Mouse (Mus musculus): ENCODE measurements around the gene Ppp1r16b. TPM values are rescaled to one million over a fixed set of nuclear protein-coding genes. Genes with fewer than 3 reads are reported as not detected.

Ppp1r16b gene
- polyA plus RNA-seq, 1 experiment from 2014 or later: 2.2 TPM

DNA sequence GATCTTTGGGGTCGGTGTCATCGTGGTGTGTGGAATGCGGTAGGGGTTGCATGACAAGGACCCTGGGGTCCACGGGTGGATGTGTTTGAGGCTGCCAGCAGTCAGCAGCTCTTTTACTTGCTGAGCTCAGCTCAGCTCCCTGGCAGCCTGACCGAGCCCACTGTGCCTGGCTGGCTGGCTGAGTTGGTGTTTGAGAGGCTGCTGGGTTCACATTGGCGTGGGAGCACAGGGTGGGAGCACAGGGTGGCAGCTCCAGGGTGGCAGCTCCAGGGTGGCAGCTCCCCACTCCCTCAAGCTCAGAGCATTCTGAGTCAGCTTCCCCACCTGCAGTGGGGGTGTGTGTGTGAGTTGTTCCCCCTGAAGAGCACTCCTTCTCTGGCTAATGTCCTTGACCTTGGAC, 34.7 kb downstream of the Ppp1r16b start:
- Histone ChIP-seq H3K4me2 (ENCODE audit: low read depth, low read length) (no peak overlapping the region), H3K36me3 (replicated peaks; ENCODE audit: control insufficient read depth, insufficient read depth, low read depth, low read length) (no peaks in the 10 kb centered on the region), H3K27me3 (ENCODE audit: control insufficient read depth, insufficient read depth, low read length) (no peaks in the 10 kb centered on the region), H3K27ac (replicated peaks; ENCODE audit: low read depth, low read length) (no peak overlapping the region), H3K9me3 (replicated peaks; ENCODE audit: control insufficient read depth, low read length) (no peaks in the 10 kb centered on the region), H3K4me1 (ENCODE audit: control insufficient read depth, insufficient read depth, low read length) (no peaks in the 10 kb centered on the region), H3K4me3 (ENCODE audit: low read depth, low read length) (no peak overlapping the region), H3K9ac (replicated peaks; ENCODE audit: low read length) (no peak overlapping the region)
- ATAC-seq (replicated peaks; ENCODE audit: insufficient number of reproducible peaks, low FRiP score, low TSS enrichment, low read depth) (no peak), DNase-seq (ENCODE audit: low spot score) (no peak)
- WGBS: 86% methylated on average over 6 of the region's 6 CpGs

DNA sequence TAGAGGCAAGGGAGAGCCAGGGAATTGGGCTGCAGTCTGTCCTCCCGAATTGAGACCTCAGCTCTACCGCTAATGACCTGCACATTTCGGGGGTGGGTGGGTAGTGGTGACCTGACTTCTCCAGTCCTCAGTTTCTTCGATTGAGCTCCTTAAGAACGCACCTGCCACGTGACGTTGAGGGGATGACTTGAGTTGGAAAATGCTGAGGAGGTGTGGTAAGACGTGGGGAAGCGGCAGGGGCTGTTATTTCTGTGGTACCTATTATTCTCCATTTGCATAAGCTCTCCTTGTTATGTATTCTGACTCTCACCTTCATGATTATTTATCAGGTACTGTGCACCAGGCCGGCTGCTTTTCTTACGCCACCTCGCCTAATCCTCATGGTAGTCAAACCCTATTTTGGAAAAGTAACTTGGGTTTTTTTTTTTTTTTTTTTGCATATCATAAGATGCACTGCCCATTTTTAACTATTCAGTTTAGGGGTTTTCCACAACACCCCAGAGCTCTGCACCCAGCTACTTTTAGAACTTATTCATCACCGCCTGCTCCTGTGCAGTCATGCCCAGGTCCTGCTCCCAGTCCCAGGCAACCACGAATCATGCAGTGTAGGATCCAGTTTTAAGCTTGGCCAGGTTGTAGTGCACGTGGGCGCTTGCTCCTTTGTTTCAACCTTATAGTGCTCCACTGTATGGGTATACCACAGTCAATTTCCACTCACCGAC, 35.5 kb downstream of the Ppp1r16b start:
- H3K27ac ChIP-seq (replicated peaks; ENCODE audit: low read depth, low read length): no peak overlapping the region
- no peaks in the 10 kb centered on the region for H3K9me3 ChIP-seq (replicated peaks; ENCODE audit: control insufficient read depth, low read length)
- H3K9ac ChIP-seq (replicated peaks; ENCODE audit: low read length): no peak overlapping the region
- no peak overlapping the region for H3K4me3 ChIP-seq (ENCODE audit: low read depth, low read length)
- no peaks in the 10 kb centered on the region for H3K27me3 ChIP-seq (ENCODE audit: control insufficient read depth, insufficient read depth, low read length)
- H3K4me1 ChIP-seq (ENCODE audit: control insufficient read depth, insufficient read depth, low read length): no peaks in the 10 kb centered on the region
- WGBS: 85% methylated on average over 17 of the region's 17 CpGs
- H3K36me3 ChIP-seq (replicated peaks; ENCODE audit: control insufficient read depth, insufficient read depth, low read depth, low read length): no peaks in the 10 kb centered on the region
- DNase-seq (ENCODE audit: low spot score) (no peak), ATAC-seq (replicated peaks; ENCODE audit: insufficient number of reproducible peaks, low FRiP score, low TSS enrichment, low read depth) (no peak)
- no peak overlapping the region for H3K4me2 ChIP-seq (ENCODE audit: low read depth, low read length)

DNA sequence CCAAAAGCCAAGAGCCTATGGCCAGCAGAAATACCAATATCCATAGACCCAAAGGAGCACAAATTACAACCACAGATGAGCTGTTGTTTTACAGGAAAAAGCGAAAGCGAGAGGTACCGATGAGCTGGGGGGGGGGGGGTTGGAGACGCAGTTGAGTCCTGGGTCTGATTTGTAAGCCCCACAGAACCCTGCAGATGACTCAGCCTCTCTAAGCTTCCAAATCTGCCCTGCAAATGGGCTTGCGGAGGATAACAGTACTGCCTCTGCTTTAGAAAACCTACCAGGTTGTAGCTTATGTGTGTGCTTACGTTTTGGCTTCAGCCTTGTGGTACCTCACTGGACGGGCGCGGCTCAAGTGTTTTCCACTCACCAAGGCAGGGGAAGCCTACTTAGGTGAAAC, 36.3 kb downstream of the Ppp1r16b start:
- Histone ChIP-seq H3K27me3 (ENCODE audit: control insufficient read depth, insufficient read depth, low read length) (no peaks in the 10 kb centered on the region), H3K36me3 (replicated peaks; ENCODE audit: control insufficient read depth, insufficient read depth, low read depth, low read length) (no peaks in the 10 kb centered on the region), H3K27ac (replicated peaks; ENCODE audit: low read depth, low read length) (no peak overlapping the region), H3K9ac (replicated peaks; ENCODE audit: low read length) (no peak overlapping the region), H3K4me1 (ENCODE audit: control insufficient read depth, insufficient read depth, low read length) (no peaks in the 10 kb centered on the region), H3K9me3 (replicated peaks; ENCODE audit: control insufficient read depth, low read length) (no peaks in the 10 kb centered on the region), H3K4me2 (ENCODE audit: low read depth, low read length) (no peak overlapping the region), H3K4me3 (ENCODE audit: low read depth, low read length) (no peak overlapping the region)
- ATAC-seq (replicated peaks; ENCODE audit: insufficient number of reproducible peaks, low FRiP score, low TSS enrichment, low read depth): no peak
- WGBS: 97% methylated on average over 9 of the region's 9 CpGs
- no peak for DNase-seq (ENCODE audit: low spot score)

DNA sequence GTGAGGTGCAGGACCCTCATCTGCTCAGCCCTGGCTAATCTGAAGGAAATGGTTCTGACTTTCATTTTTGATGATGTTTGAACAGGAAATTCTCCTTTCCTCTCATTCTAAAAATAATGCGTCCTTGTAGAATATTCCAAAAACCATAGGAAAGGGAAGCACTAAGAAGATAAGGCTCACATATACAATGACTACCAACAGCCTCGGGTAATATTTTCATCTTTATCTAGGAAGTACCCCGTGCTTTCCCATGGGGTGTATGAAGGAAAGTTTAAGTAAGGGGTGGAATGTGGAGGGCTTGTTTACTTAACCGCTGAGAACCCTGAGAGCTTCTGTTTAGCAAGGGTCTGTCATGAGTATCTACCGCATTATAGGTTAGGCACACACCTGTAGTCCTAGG, 37.0 kb downstream of the Ppp1r16b start:
- no peak for DNase-seq (ENCODE audit: low spot score)
- H3K27ac ChIP-seq (replicated peaks; ENCODE audit: low read depth, low read length): no peak overlapping the region
- no peaks in the 10 kb centered on the region for H3K36me3 ChIP-seq (replicated peaks; ENCODE audit: control insufficient read depth, insufficient read depth, low read depth, low read length)
- WGBS: 84% methylated on average over 5 of the region's 5 CpGs
- no peak for ATAC-seq (replicated peaks; ENCODE audit: insufficient number of reproducible peaks, low FRiP score, low TSS enrichment, low read depth)
- no peaks in the 10 kb centered on the region for H3K4me1 ChIP-seq (ENCODE audit: control insufficient read depth, insufficient read depth, low read length)
- H3K4me3 ChIP-seq (ENCODE audit: low read depth, low read length): no peak overlapping the region
- H3K4me2 ChIP-seq (ENCODE audit: low read depth, low read length): no peak overlapping the region
- H3K27me3 ChIP-seq (ENCODE audit: control insufficient read depth, insufficient read depth, low read length): no peaks in the 10 kb centered on the region
- no peak overlapping the region for H3K9ac ChIP-seq (replicated peaks; ENCODE audit: low read length)
- no peaks in the 10 kb centered on the region for H3K9me3 ChIP-seq (replicated peaks; ENCODE audit: control insufficient read depth, low read length)

DNA sequence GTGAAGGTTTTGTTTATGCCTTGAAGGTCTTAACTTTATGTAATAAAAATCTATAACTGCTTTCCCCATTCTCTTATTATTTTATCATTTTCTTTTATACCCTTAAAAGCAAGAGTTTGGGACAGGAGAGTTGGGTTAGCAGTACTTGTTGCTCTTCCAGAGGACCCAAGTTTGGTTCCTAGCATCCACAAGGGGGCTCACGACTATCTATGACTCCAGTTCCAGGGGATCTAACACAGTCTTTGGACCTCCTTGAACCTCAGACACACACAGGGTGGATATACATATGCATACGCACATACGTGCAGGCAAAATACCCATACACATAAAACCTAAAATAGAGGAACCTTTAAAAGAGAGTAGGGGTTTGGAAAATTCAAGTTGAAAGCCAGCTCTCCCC, 39.5 kb downstream of the Ppp1r16b start:
- H3K4me3 ChIP-seq (ENCODE audit: low read depth, low read length): no peak overlapping the region
- no peak overlapping the region for H3K4me2 ChIP-seq (ENCODE audit: low read depth, low read length)
- H3K27me3 ChIP-seq (ENCODE audit: control insufficient read depth, insufficient read depth, low read length): no peaks in the 10 kb centered on the region
- no peak for ATAC-seq (replicated peaks; ENCODE audit: insufficient number of reproducible peaks, low FRiP score, low TSS enrichment, low read depth)
- H3K4me1 ChIP-seq (ENCODE audit: control insufficient read depth, insufficient read depth, low read length): no peaks in the 10 kb centered on the region
- WGBS: 70% methylated on average over 3 of the region's 3 CpGs
- H3K9ac ChIP-seq (replicated peaks; ENCODE audit: low read length): no peak overlapping the region
- H3K36me3 ChIP-seq (replicated peaks; ENCODE audit: control insufficient read depth, insufficient read depth, low read depth, low read length): no peaks in the 10 kb centered on the region
- no peak overlapping the region for H3K27ac ChIP-seq (replicated peaks; ENCODE audit: low read depth, low read length)
- H3K9me3 ChIP-seq (replicated peaks; ENCODE audit: control insufficient read depth, low read length): no peaks in the 10 kb centered on the region
- DNase-seq (ENCODE audit: low spot score): no peak

DNA sequence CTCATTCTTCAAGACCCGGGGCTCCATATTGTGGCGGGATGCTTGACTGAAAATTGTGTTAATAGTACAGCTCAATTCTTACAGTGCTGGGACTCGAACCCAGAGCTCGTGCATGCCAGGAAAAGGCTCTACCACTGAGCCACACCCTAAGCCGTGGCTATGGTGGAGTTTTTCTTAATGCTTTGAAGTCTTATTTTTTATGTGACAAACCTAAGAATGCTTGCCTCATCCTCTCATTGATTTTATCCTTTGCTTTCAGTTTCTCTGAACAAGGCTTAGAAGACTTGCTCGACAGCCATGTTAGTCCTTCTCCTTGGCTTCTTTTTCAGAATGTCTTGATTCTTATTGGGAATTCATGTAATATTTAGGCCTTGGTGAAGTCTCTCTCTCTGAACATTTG, 40.3 kb downstream of the Ppp1r16b start:
- 88% methylated on average over 6 of the region's 6 CpGs for WGBS
- DNase-seq (ENCODE audit: low spot score): no peak
- Histone ChIP-seq H3K36me3 (replicated peaks; ENCODE audit: control insufficient read depth, insufficient read depth, low read depth, low read length) (no peaks in the 10 kb centered on the region), H3K27me3 (ENCODE audit: control insufficient read depth, insufficient read depth, low read length) (no peaks in the 10 kb centered on the region), H3K27ac (replicated peaks; ENCODE audit: low read depth, low read length) (no peak overlapping the region), H3K9me3 (replicated peaks; ENCODE audit: control insufficient read depth, low read length) (no peaks in the 10 kb centered on the region), H3K4me3 (ENCODE audit: low read depth, low read length) (no peak overlapping the region), H3K4me1 (ENCODE audit: control insufficient read depth, insufficient read depth, low read length) (no peaks in the 10 kb centered on the region), H3K4me2 (ENCODE audit: low read depth, low read length) (no peak overlapping the region), H3K9ac (replicated peaks; ENCODE audit: low read length) (no peak overlapping the region)
- no peak for ATAC-seq (replicated peaks; ENCODE audit: insufficient number of reproducible peaks, low FRiP score, low TSS enrichment, low read depth)

DNA sequence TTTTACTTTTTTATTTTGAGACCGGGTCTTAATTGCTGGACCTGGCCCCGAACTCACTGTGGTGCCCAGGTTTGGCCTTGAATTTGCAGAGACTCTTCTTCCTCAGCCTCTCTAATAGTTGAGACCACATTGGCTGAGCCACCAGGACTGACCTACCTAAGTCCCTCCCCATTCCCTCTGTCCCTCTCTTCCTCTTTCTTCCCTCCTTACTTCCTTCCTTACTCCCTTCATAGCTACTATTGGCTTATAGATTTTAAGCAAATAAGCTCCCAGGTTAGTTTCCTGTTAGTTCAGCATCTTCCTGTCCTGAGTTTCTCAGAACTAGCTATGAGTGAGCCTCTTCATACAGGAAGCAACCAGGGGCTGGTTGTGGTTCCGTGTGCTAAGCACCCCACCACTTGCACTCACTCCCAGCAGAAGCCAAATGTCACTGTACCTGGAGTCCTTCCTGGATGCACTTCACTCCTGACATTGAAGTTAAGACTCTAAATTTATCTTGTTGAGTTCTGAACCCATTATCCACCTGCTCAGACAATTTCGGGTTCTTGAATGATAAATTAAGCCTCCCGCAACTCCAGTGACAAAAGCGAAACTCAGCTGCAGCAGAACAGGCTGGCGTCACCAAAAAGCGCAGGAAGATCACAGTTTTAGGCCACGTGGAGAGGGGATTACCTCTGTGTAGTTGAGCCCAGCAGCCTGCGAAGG, 41.7 kb downstream of the Ppp1r16b start:
- H3K4me1 ChIP-seq (ENCODE audit: control insufficient read depth, insufficient read depth, low read length): no peaks in the 10 kb centered on the region
- no peak overlapping the region for H3K27ac ChIP-seq (replicated peaks; ENCODE audit: low read depth, low read length)
- WGBS: 88% methylated on average over 10 of the region's 10 CpGs
- no peak overlapping the region for H3K4me2 ChIP-seq (ENCODE audit: low read depth, low read length)
- H3K36me3 ChIP-seq (replicated peaks; ENCODE audit: control insufficient read depth, insufficient read depth, low read depth, low read length): no peaks in the 10 kb centered on the region
- no peak overlapping the region for H3K4me3 ChIP-seq (ENCODE audit: low read depth, low read length)
- no peak for DNase-seq (ENCODE audit: low spot score)
- H3K9ac ChIP-seq (replicated peaks; ENCODE audit: low read length): no peak overlapping the region
- no peaks in the 10 kb centered on the region for H3K9me3 ChIP-seq (replicated peaks; ENCODE audit: control insufficient read depth, low read length)
- no peak for ATAC-seq (replicated peaks; ENCODE audit: insufficient number of reproducible peaks, low FRiP score, low TSS enrichment, low read depth)
- H3K27me3 ChIP-seq (ENCODE audit: control insufficient read depth, insufficient read depth, low read length): no peaks in the 10 kb centered on the region

DNA sequence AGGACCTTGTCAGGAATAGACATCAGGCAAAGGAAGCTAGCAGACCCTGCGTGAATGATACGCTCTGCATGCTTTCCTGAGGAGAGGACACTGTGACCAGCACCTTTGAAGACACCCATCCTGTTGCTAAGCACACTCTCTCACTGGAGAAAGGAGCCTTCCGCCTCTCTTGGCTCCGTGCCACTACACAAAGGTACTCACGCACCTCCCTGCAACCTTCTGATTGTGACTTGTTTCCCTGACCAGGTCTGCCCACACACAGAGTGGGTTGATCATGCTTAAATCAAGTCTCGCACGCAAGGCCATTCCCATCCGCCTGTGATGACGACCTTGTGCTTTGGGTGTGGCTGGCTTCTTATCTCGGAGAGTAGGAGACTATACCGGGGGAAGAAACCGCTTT, 42.9 kb downstream of the Ppp1r16b start:
- DNase-seq (ENCODE audit: low spot score) (no peak), ATAC-seq (replicated peaks; ENCODE audit: insufficient number of reproducible peaks, low FRiP score, low TSS enrichment, low read depth) (no peak)
- H3K27me3 ChIP-seq (ENCODE audit: control insufficient read depth, insufficient read depth, low read length): no peaks in the 10 kb centered on the region
- H3K4me2 ChIP-seq (ENCODE audit: low read depth, low read length): no peak overlapping the region
- 92% methylated on average over 12 of the region's 12 CpGs for WGBS
- H3K36me3 ChIP-seq (replicated peaks; ENCODE audit: control insufficient read depth, insufficient read depth, low read depth, low read length): no peaks in the 10 kb centered on the region
- H3K9me3 ChIP-seq (replicated peaks; ENCODE audit: control insufficient read depth, low read length): no peaks in the 10 kb centered on the region
- H3K9ac ChIP-seq (replicated peaks; ENCODE audit: low read length): no peak overlapping the region
- no peak overlapping the region for H3K27ac ChIP-seq (replicated peaks; ENCODE audit: low read depth, low read length)
- no peaks in the 10 kb centered on the region; the same call in 1 of the 2 replicates for H3K4me1 ChIP-seq (ENCODE audit: control insufficient read depth, insufficient read depth, low read length)
- no peak overlapping the region for H3K4me3 ChIP-seq (ENCODE audit: low read depth, low read length)
